Mouse (Mus musculus): ENCODE results near the gene Abat.
A peak's percentile ranks its signal among the peaks of the same experiment; 100 is the strongest.

Abat gene

DNA sequence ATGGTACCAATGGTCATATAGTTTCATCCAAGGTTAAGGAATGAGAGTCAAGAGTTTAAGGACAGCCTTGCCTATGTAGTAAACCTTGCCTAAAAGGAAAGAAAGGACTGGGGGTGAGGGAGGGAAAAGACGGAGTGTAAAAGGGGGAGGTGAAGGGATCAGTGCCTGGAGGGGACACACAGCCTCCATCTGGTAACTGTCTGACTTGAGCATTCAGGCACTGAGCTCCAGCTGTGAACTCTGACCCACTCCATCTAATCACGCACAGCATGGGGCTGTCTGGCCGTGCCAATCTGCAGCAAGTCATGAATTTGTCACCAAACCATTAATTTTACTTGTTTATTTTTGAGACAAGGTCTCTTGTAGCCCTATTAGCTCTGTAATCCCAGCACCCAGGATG, 60.5 kb downstream of the Abat start:
- DNase-seq (ENCODE audit: low spot score in 2 of 2) = no peak

DNA sequence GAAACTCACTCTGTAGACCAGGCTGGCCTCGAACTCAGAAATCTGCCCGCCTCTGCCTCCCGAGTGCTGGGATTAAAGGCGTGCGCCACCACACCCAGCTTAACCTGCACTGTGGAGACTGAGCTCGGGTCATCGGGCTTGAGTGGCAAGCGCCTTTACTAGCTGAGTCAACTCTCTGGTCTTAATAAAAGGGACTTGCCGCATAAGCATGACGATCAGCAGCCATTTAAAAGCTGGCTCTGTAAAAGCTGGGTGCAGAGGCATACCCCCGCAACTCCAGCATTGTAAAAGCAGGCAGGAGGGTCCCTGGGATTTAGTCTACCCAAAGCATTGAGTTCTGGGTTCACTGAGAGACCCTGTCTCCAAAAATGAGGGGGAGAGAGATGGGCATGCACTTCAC, 61.1 kb downstream of the Abat start:
- no peak for DNase-seq (ENCODE audit: low spot score in 2 of 2)

DNA sequence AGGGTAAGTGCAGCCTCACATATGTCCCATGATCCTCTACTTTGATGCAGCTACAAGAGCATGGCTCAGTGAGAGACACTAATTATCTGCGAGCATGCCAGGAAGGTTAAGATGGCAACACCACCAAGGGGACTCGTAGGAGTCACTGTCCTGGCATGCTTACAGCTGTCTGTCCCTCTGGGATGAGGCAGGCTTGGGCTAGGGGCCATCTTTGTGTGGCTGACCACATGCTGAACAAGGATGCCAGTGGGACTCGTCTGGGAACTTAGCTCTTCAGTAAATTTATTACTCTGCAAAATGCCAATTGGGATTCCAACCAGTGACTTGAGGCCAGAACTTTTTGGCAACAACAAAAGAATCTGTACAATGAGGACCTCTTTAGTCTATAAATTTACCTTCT, 62.9 kb downstream of the Abat start:
- DNase-seq (ENCODE audit: low spot score in 2 of 2) = no peak

DNA sequence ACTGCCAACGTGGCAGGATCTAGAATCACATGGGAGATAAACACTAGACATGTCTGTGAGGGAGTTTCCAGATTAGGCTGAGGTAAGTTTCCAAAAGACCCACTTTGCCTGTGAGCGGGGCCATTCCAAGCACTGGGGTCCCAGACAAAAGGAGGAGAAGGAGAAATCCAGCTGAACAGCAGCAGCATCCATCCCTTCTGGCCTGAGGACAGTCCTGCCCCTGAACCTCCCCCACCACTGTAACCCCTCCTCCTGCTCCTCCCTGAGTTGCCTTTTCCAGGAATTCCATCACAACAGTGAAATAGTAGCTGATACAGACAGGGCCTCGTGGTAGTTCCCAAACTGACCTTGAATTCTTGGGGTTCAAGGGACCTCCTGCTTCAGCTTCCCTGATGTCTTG, 63.7 kb downstream of the Abat start:
- no peak for DNase-seq (ENCODE audit: low spot score in 2 of 2)

DNA sequence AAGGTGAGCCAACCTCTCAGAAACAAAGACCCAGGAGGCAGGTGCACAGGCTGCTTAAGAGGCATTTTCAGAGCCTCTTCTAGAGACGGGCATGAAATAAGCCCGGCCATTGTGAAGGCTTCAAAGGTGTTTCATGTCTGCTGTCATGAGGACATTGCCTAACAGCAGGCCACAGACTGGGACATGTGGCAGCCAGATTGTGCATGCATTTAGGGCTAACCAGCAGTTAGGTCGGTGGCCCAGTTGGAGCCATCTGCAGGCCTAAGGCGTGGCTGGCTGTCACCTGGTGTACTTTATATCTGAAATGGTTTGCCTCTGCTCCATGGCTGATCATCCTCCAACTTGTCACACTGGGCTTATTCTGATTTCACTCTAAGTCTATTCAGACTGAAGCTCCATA, 65.1 kb downstream of the Abat start:
- DNase-seq (ENCODE audit: low spot score in 2 of 2) = no peak

DNA sequence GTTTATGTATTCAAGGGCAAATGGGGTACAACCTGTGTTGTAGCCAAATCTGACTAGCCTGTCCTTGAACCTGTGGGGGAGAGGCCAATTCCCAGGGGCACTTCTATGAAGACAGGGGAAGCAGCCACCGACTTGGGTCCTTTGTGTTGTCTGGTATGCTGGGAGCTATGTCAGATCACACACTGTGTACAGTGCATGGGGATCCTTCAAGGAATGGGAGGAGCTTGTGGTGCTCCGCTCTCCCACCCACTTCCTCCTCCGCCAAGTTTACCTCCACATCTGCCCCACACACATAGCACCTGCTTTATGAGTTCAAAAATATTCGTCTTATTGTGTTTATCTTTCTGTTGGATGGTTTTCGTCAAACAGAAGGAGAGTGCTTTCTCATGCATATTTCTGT, 66.3 kb downstream of the Abat start:
- no peak for DNase-seq (ENCODE audit: low spot score in 2 of 2)

DNA sequence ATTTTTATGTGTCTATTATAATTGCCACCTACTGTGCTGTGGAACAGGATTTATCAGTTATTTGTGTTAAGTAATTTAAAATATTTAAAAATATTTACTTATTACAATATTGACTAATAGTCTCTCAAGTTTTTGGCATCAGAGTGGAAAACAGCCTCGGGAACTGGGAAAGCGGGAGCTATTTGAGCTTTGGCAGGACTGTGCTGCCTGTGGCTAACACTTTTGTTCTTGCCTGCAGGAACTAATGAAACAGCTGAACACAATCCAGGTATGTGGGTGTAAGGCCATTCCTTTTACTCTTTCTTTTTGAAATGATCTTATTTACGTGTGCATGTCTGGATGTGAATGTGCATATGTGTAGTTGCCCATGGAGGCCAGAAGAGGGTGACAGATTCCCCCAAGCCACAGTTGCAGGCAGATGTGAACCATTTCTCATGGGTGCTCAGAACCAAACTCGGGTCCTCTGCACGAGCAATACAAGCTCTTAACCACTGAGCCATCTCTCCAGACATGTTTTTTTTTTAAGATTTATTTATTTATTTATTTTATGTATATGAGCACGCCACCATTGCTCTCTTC, 68.5 kb downstream of the Abat start:
- no peak for DNase-seq (ENCODE audit: low spot score in 2 of 2)

DNA sequence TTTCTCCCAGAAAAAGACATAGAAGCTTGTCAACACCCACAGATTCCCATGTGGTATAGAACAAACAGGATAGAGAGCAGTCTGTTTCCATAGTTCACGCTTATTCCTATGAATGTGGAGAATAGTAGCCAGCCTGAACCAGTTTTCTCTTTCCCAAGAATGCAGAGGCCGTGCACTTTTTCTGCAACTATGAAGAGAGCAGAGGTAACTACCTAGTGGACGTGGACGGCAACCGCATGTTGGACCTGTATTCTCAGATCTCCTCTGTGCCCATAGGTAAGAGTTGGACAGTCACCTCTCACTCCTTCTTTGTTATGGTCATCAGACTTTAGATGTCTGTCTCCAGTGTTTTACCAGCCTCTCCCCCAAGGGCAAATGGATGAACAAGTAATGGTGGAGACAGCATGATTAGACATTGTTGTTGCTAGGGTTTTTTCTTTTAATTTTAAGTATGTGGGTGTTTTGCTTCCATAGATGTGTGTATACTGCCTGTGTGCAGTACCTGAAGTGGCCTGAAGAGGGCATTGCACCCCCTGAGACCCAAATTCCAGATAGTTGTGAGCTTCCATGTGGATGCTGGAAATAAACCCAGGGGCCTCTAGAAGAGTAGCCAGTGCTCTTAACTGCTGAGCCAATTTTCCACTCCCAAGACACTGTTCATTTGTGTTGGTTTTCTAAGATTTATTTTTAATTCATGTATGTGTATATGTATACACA, 69.5 kb downstream of the Abat start:
- DNase-seq (ENCODE audit: low spot score in 2 of 2) = no peak

DNA sequence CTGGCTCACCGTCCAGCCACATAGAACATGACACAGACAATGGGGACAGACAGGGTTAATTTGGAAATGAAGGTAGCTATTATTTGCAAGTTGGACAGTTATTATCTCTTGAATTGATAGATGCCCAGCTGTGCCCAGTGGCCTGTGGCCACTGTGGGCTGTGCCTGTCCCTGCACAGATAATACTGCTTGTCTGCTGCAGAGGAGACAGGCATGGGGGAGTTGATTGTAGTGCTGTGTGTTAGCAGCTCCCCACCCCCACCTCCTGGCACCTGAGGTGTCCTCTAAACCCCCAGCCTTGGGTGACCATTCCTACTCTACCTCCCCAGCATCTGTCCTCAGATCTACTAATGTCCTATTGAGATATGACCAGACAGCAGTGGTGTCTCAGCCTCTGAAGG, 71.0 kb downstream of the Abat start:
- DNase-seq (ENCODE audit: low spot score in 2 of 2) = no peak

DNA sequence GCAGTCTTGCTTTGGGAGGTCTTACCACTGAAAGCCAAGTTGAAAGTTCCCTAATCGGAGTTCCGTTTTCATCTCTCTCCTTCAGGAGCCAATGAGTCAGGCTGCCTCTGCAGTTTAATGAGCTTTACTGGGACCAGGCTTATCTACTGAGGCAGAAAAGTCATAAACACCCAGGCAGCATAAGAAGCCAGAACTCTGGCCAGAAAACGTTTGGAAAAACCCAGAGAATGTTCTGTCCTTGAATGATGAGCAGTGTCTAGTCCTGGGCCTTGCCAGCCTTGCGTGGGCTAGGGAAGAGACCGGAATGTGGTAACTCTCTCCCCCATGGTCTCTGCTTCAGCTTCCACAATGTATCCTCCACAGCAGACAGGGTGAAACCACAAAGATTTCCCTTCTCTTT, 71.8 kb downstream of the Abat start:
- no peak for DNase-seq (ENCODE audit: low spot score in 2 of 2)

DNA sequence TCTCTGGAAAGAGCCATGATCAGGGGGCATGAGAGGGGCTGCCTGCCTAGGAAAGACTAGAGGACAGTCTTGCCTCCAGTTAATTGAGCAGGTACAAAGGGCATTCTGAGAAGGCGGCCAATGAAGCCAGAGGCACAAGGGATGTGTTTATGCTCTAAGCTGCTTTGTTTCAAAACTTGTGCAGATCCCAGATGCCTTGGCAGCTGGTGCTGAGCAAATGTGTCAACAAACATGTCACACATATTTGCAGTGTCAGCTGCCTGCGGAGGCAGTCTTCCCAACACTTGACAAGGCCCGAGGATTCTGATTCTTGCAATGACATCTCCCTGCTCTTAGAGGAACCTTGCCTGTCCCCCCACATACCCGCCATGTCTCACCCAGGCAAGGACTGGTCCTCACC, 82.2 kb downstream of the Abat start:
- DNase-seq (ENCODE audit: low spot score in 2 of 2) = no peak

DNA sequence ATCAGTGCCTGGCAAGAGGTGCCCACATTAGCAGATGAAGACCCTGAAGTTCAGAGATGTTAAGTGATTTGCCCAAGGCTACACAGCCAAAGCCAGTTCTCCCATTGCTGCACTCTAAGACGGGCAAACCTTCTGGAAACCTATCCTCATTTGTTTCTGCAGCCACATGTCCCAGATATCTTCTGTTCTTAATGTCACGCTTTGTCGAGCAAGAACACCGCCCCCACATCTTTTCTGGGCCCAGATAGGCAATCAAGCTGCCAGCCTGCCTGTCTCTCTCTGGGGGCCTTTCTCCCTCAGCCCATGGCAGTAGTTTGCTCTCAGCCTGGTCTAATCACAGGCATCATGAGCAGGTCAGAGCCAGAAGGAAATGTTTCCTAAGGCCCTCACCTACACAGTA, 83.1 kb downstream of the Abat start:
- no peak for DNase-seq (ENCODE audit: low spot score in 2 of 2)

DNA sequence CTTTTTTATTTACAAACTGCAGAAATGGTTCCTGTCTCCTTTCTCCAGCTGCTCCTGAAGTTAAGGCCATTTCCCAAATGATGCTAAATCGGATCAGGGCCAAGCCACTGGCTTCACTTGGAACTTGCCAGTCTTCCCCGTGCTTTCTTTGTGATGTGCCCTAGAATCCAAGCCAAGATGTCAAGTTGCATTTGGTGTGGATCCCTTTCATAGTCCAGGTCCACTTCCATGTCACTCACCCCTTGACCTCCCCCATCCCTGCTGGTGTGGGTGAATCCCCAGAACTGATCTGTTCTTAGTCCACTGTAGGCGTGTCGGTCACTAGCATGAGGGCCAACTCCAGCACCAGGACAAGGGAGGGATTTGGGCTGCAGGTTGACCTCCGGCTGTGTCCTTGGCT, 84.3 kb downstream of the Abat start:
- no peak for DNase-seq (ENCODE audit: low spot score in 2 of 2)

DNA sequence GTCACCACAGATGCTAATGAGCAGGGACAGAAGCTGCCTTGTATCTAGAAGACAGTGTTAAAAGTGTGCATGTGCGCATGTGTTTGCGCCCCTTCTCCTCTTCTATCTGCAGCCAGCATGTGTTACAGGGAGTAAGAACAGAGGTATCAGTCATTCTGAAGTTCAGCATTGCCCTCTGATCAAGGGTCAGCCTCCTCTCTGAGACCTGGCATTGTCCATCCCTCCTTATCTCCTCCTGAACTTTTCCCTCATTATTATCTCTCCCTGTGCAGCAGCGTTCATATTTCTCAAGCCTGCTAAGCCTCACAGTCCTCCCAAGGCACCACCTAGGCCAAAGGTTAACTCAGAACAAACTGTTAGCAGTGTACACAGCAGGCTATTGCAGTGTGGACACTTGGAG, 90.6 kb downstream of the Abat start:
- DNase-seq (ENCODE audit: low spot score in 2 of 2) = no peak

DNA sequence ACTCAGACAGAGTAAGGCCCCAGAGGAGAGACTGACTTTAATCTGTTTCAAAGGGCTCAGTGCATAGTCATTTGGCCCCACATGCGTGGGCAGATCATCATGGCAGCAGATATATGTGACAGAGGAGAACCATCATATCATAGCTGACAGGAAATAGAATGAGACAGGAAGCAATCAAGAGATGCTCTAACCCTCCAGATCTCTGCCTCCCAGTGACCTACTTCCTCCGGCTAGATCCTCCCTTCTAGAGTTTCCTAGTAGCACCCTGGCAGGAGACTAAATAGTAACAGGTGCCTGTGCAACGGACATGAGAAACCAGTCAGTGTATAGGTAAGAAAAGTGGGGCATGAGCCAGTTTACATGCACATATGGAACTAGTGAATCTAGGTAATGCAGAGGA, 97.2 kb downstream of the Abat start:
- no peak for DNase-seq (ENCODE audit: low spot score in 2 of 2)

DNA sequence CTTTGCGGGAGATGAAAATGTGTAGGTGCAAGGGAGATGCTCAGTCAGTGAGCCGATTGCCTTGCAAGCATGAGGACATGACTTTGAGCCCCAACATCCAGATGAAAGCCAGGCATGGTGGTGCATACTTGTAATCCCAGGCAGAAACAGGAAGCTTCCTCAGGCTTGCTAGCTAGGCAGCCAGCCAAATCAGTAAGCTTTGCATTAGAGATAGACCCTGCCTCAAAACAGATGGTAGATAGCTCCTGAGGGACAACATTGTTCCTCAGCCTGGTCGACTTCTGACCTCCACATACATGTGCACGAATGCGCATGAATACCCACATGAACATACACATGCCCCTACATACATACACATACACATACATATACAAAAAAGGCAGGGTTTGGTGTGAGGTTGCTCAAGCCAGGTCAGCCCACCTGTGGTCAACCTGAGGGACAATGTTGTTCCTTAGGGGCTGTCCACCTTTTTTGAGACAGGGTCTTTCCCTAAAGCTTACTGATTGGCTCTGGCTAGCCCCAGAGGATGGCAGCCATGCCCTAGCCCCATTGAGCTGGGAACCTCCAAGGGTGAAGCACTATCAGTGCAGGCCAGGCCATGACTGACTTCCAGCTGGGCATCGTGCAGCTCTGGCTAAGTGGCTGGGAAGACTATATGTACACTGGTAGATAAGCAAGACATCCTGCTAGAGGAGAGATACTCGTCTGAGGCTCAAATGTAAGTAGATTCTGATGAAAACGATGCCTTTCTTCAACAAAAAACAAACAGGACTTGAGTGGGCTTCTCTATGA, 99.2 kb downstream of the Abat start:
- peak; percentile 63 to 70 for DNase-seq (ENCODE audit: low spot score in 2 of 2)

DNA sequence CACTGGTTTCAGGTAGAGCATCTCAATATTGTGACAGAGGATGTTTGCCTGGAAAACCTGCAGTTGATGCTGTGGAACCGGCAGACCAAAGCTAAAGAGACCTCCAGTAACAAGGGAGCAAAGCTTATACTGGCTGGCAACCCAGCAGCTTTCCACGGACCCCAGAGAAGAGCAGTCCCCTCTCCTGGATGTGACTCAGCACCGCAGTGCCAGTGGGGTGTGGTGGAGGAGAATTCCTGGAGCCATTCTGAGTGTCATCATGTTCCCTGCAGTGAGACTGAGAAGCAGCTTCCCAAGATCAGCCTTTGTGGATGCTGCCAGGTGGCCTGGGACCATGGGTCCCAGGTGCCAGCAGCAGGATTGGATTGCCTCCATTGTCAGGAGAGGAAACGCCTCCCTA, 99.8 kb downstream of the Abat start:
- DNase-seq (ENCODE audit: low spot score in 2 of 2) = no peak

DNA sequence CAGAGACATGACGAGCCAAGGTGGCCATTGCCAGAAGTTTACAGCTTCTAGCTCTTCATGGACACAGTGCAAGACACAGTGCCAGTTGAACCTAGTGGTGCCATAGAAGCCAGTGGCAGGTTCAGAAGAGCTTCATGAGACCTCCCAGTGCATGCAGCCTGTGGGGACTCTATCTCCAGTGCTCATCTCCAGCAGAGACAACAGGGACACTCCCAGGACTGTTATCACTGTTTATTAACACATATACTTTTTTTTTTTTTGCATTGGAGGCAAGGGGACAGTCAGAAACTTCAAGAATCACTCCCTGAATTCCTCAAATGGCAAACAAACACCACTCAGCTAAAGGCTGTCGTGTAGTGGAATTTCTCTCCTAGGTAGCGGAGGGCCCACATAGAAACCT, 100.2 kb downstream of the Abat start:
- DNase-seq (ENCODE audit: low spot score in 2 of 2) = no peak

DNA sequence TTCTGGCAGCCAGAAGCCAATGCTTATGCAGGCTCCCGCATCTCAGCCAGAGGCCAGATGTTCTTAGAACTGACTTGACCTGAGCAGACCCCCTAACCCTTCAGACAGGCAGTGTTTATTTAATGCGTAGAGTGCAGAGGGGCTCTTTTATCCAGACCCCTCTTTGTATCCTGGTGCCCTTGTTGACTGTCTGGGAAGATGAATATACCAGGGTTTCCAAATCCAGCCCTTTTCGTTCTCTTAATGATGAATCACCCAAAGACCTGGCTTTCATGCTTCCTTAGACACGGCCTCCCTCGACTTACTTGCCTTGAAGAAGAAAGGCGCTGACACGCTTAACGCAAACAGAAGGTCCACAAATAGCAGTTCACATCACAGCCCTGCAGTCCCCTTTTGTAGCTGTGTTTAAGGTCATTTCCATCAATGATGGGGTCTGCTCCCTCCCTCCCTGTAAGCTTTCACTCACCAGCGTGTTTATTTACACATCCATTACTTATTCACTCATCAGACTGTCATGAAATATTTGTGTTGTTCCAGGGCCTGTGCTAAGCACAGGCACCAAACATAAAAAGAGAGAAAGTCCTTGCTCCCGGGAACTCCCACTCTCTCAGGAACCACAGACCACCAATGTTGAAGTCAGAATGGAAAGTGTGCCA, 106.6 kb downstream of the Abat start:
- DNase-seq (ENCODE audit: low spot score in 2 of 2) = no peak

DNA sequence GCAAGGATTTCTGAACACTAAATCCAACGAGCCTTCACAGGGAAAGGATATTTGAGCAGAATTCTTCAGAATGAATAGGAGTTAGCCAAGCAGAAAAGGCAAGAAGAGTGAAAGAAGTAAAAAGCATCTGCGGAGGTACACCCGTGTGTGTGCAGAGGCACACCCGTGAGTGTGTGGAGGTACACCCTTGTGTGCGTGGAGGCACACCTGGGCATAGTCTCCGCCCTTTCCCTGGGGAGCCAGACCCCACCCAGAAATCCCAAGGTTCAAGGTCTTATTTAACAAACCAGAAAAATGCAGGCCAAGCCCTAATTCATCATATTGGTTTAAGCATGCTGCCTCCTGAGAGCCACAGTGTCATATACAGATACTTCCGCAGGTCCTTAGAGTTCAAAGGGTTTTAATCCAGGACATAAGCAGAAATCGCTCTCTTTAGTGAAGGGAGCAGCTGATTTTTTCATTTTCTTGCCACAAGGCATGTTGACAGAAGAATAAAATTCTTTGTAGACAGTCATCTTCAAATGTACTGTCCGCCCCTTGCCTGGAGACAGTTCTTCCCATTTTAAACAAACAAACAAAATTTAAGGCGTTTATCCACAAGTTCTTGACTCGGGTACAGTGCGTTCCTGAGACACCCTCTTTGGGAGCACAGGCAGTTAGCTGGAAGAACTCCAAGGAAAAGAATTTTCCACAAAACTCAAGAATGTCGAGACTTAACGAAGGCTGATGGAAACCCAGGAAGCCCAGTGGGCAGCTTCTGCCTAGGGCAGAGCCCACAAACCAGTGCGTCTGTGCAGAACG, 107.3 kb downstream of the Abat start:
- no peak for DNase-seq (ENCODE audit: low spot score in 2 of 2)

DNA sequence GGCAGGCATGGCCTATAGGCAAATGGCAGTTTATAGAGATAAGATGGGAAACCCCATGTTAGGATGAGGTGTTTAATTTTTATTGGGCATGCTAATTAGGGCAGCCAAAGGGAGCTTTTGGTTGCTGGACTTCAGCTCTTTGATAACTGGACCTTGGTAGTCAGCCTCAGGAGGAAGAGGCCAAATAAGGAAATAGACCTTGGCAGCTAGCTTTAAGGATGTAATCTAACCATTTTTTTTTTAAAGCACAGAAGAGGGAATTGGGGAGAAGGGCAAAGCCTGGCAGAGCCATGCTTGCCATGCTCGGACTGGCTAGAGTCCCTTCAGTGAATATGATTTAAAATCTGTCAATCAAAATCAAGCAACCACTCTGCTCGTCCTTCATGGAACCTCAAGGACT, 117.2 kb downstream of the Abat start:
- no peak for DNase-seq (ENCODE audit: low spot score in 2 of 2)

DNA sequence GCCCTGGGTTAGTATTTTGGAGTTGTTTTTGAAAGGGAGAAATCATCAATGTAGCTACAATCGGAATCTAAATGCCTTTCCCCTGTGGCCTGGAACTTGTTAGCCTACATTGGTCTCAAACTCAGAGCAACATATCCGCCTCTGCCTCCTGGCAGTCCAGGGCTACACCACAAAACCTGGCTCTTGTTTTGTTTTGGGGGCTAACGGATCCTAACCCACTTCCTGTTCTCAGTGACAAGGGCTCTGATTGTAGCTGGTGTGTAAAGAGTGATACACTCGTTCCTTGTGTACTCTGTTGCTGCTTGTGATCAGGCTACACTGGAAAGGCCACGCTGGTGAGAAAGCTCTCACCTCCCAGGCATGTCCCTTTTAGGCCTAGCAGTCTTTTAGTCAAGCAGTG, 118.2 kb downstream of the Abat start:
- DNase-seq (ENCODE audit: low spot score in 2 of 2) = no peak

All from spleen, postnatal 4 days (tissue).